Mouse (Mus musculus): ENCODE measurements at regions not wholly inside any gene's neighbourhood (a gene's known extent, or its start where the extent isn't known, plus 50 kb on each side); places are given as distances from the start of the nearest gene placed in this dataset.

GRCm38 (mm10) chr15:63360402-63360801 lies 484.6 kb downstream of the Gsdmc2 start:
- Histone ChIP-seq H3K4me3 (ENCODE audit: control insufficient read depth in 1 of 2, insufficient read depth in 1 of 2, low read depth in 2 of 2, low read length in 2 of 2) (no peak overlapping the region), H3K79me2 (ENCODE audit: control insufficient read depth, insufficient read depth, low read length, poor library complexity) (no peaks in the 10 kb centered on the region)
- no peak for DNase-seq (ENCODE audit: low read depth, low spot score)

GRCm38 (mm10) chr15:63341730-63342129 lies 503.2 kb downstream of the Gsdmc2 start:
- Histone ChIP-seq H3K27me3 (ENCODE audit: control insufficient read depth in 1 of 2, insufficient read depth in 2 of 2, low read length in 2 of 2) (no peaks in the 10 kb centered on the region), H3K4me3 (ENCODE audit: control insufficient read depth in 1 of 2, insufficient read depth in 1 of 2, low read depth in 2 of 2, low read length in 2 of 2) (no peak overlapping the region), H3K9me3 (replicated peaks; ENCODE audit: insufficient read depth, low read length) (no peaks in the 10 kb centered on the region), H3K27ac (ENCODE audit: control insufficient read depth, low read depth, low read length) (no peak overlapping the region), H3K4me1 (ENCODE audit: control insufficient read depth in 1 of 2, insufficient read depth in 2 of 2, low read length in 2 of 2) (no peaks in the 10 kb centered on the region), H3K9ac (ENCODE audit: control insufficient read depth, low read depth, low read length, poor library complexity, severe bottlenecking) (no peak overlapping the region), H3K36me3 (ENCODE audit: control insufficient read depth in 1 of 2, insufficient read depth in 2 of 2, low read length in 2 of 2) (no peaks in the 10 kb centered on the region), H3K79me2 (ENCODE audit: control insufficient read depth, insufficient read depth, low read length, poor library complexity) (no peaks in the 10 kb centered on the region)
- TF ChIP-seq TCF12 (IDR thresholded peaks at IDR 0.05; ENCODE audit: low read depth, low read length) (no peak), CHD1 (IDR thresholded peaks at IDR 0.05; ENCODE audit: low read depth, low read length) (no peak), GATA1 (IDR thresholded peaks at IDR 0.05; ENCODE audit: low read depth, low read length) (no peak), RCOR1 (IDR thresholded peaks at IDR 0.05; ENCODE audit: low read depth, low read length) (no peak), ZMIZ1 (IDR thresholded peaks at IDR 0.05; ENCODE audit: low read depth, low read length) (no peak), TBP (IDR thresholded peaks at IDR 0.05; ENCODE audit: low read depth, low read length) (no peak), RAD21 (IDR thresholded peaks at IDR 0.05; ENCODE audit: low read depth, low read length) (no peak), POLR2AphosphoS5 (IDR thresholded peaks at IDR 0.05; ENCODE audit: borderline replicate concordance, low read depth, low read length) (no peak), GABPA (IDR thresholded peaks at IDR 0.05; ENCODE audit: low read depth, low read length) (no peak), USF2 (IDR thresholded peaks at IDR 0.05; ENCODE audit: borderline replicate concordance in 1 of 2, insufficient read depth in 1 of 2, low read depth in 1 of 2, low read length in 2 of 2) (no peak)
- no peak for DNase-seq (ENCODE audit: low read depth, low spot score)

More at GRCm38 (mm10) chr15:63360402-63360801, 484.6 kb downstream of the Gsdmc2 start:
- Histone ChIP-seq H3K27ac (ENCODE audit: control insufficient read depth, low read depth, low read length) (no peak overlapping the region), H3K27me3 (ENCODE audit: control insufficient read depth in 1 of 2, insufficient read depth in 2 of 2, low read length in 2 of 2) (no peaks in the 10 kb centered on the region), H3K4me1 (ENCODE audit: control insufficient read depth in 1 of 2, insufficient read depth in 2 of 2, low read length in 2 of 2) (no peaks in the 10 kb centered on the region), H3K9ac (ENCODE audit: control insufficient read depth, low read depth, low read length, poor library complexity, severe bottlenecking) (no peak overlapping the region), H3K9me3 (replicated peaks; ENCODE audit: insufficient read depth, low read length) (no peaks in the 10 kb centered on the region), H3K36me3 (ENCODE audit: control insufficient read depth in 1 of 2, insufficient read depth in 2 of 2, low read length in 2 of 2) (no peaks in the 10 kb centered on the region)
- TF ChIP-seq POLR2AphosphoS5 (IDR thresholded peaks at IDR 0.05; ENCODE audit: borderline replicate concordance, low read depth, low read length) (no peak), ZMIZ1 (IDR thresholded peaks at IDR 0.05; ENCODE audit: low read depth, low read length) (no peak), MYC (IDR thresholded peaks at IDR 0.05; ENCODE audit: low read depth, low read length) (no peak), USF2 (IDR thresholded peaks at IDR 0.05; ENCODE audit: borderline replicate concordance in 1 of 2, insufficient read depth in 1 of 2, low read depth in 1 of 2, low read length in 2 of 2) (no peak)

DNA sequence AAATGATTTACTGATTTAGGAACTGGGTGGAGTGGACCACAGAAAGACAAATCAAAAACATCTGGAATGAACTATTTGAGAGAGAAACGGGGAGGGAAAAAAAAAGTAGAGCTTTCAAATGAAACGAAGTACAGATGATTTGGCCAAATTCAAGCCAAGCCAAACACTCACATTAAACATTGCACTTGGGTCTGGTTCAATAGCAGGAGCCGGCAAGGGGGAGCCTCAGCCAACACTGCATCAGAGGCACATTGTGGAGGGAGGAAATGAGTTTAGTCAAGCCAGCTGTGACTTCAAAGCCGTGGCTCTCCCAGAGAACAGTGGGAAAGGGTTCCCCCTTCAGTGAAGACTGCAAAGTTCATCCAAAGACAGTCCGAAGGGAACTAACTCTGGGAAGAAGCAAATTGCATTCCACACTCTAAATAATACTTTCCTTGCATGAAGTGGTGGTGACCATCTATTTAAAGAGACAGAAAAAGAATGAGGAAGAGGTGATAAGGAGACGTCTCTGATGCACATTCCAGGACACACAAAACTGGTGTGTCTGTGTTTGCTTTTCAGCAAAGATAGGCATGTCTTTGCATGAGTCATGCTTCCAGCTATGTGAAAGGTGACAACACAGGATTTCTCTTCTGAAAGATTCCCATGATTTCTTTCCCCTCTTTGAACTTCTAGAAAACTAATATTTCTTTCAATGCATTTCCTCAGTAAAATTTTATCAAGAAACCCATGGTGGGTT lies 504.5 kb downstream of the Gsdmc2 start:
- Histone ChIP-seq H3K79me2 (ENCODE audit: control insufficient read depth, insufficient read depth, low read length, poor library complexity) (no peaks in the 10 kb centered on the region), H3K27ac (ENCODE audit: control insufficient read depth, low read depth, low read length) (no peak overlapping the region), H3K4me3 (ENCODE audit: control insufficient read depth in 1 of 2, insufficient read depth in 1 of 2, low read depth in 2 of 2, low read length in 2 of 2) (no peak overlapping the region), H3K36me3 (ENCODE audit: control insufficient read depth in 1 of 2, insufficient read depth in 2 of 2, low read length in 2 of 2) (no peaks in the 10 kb centered on the region), H3K9ac (ENCODE audit: control insufficient read depth, low read depth, low read length, poor library complexity, severe bottlenecking) (no peak overlapping the region), H3K4me1 (ENCODE audit: control insufficient read depth in 1 of 2, insufficient read depth in 2 of 2, low read length in 2 of 2) (no peaks in the 10 kb centered on the region), H3K27me3 (ENCODE audit: control insufficient read depth in 1 of 2, insufficient read depth in 2 of 2, low read length in 2 of 2) (no peaks in the 10 kb centered on the region), H3K9me3 (replicated peaks; ENCODE audit: insufficient read depth, low read length) (no peaks in the 10 kb centered on the region)
- no peak for TF ChIP-seq TBP (IDR thresholded peaks at IDR 0.05; ENCODE audit: low read depth, low read length)
- TF ChIP-seq USF2 (IDR thresholded peaks at IDR 0.05; ENCODE audit: borderline replicate concordance in 1 of 2, insufficient read depth in 1 of 2, low read depth in 1 of 2, low read length in 2 of 2), result no peak
- no peak for TF ChIP-seq ETS1 (IDR thresholded peaks at IDR 0.05; ENCODE audit: low read depth, low read length)
- TF ChIP-seq MXI1 (IDR thresholded peaks at IDR 0.05; ENCODE audit: low read depth, low read length), result no peak
- TF ChIP-seq EP300 (IDR thresholded peaks at IDR 0.05; ENCODE audit: low read depth in 1 of 2, low read length in 2 of 2), result no peak
- TF ChIP-seq KAT2A (conservative IDR thresholded peaks at IDR 0.05; ENCODE audit: low read depth, low read length), result no peak
- no peak for TF ChIP-seq POLR2AphosphoS5 (IDR thresholded peaks at IDR 0.05; ENCODE audit: borderline replicate concordance, low read depth, low read length)
- no peak for TF ChIP-seq ZC3H11A (IDR thresholded peaks at IDR 0.05; ENCODE audit: low read depth, low read length)
- TF ChIP-seq ZMIZ1 (IDR thresholded peaks at IDR 0.05; ENCODE audit: low read depth, low read length), result no peak
- TF ChIP-seq BHLHE40 (IDR thresholded peaks at IDR 0.05; ENCODE audit: borderline replicate concordance, low read depth, low read length), result no peak
- TF ChIP-seq ELF1 (IDR thresholded peaks at IDR 0.05; ENCODE audit: low read depth, low read length), result no peak
- TF ChIP-seq USF1 (IDR thresholded peaks at IDR 0.05; ENCODE audit: low read depth, low read length), result no peak
- no peak for TF ChIP-seq HCFC1 (IDR thresholded peaks at IDR 0.05; ENCODE audit: low read depth, low read length)
- TF ChIP-seq MYC (IDR thresholded peaks at IDR 0.05; ENCODE audit: low read depth, low read length), result no peak
- no peak for DNase-seq (ENCODE audit: low read depth, low spot score)
